ENCODE assay signal across 8 mouse cellular contexts in the genomic region with DNA sequence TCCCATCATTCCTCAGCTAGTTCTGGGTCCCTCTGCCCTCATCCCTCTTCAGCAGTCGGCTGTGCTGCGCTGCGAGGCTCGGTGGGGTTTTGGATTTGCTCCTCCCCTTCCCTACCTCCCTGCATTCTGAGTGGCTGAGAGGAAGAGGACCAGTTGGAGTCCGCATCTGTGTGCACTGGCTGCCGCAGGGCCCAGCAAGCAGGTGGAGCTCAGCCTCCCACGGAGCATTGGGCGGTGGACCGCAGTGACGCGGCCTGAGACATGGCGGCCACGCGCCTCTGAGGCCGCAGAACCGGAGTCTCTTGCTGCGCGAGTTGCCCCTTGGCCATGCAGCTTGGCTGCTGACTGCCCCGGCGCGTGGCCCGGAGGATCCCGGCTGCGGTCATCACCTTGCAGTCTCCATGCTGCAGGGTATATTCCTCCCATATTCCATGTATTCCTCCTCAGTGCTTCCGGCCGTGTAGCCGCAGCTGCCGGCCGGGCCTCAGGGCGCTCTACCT. TPM values are rescaled to one million over a fixed set of nuclear protein-coding genes. Genes with fewer than 3 reads are reported as not detected.
DNase-seq lines count a peak whose midpoint lies in the region; ATAC-seq and TF ChIP-seq lines count a peak whose summit lies in the region.

A gene (plus strand): TSS at position 54 of the 500 bp plus-strand sequence.

- peak; percentile 74 for TF ChIP-seq POLR2A in embryonic fibroblast, embryonic 13.5 days (IDR thresholded peaks at IDR 0.05; ENCODE audit: low read depth, low read length)

- under 1% methylated on average over 30 of the region's 30 CpGs for WGBS in heart, embryonic 10.5 days
- WGBS in kidney, embryonic 15.5 days = under 1% methylated on average over 30 of the region's 30 CpGs
- WGBS in limb, embryonic 15.5 days = under 1% methylated on average over 30 of the region's 30 CpGs
- 1% methylated on average over 30 of the region's 30 CpGs for WGBS in midbrain, postnatal 0 days

- ATAC-seq in kidney, embryonic 15.5 days (replicated peaks; ENCODE audit: low FRiP score) = peak; percentile 100
- peak; percentile 91 for ATAC-seq in limb, embryonic 15.5 days (ENCODE audit: insufficient number of reproducible peaks, low FRiP score, low TSS enrichment, low read depth)
- ATAC-seq in midbrain, postnatal 0 days (ENCODE audit: low FRiP score) = peak; percentile 99

- no peaks in the 10 kb centered on the region for H3K9me3 ChIP-seq in heart, embryonic 10.5 days
- H3K9me3 ChIP-seq in kidney, embryonic 15.5 days (replicated peaks) = no peaks in the 10 kb centered on the region
- H3K9me3 ChIP-seq in limb, embryonic 15.5 days = no peaks in the 10 kb centered on the region
- H3K9me3 ChIP-seq in midbrain, postnatal 0 days (ENCODE audit: low read length) = no peaks in the 10 kb centered on the region

- no peak within 1 kb of the TSS for H3K27ac ChIP-seq in embryonic fibroblast, embryonic 13.5 days (ENCODE audit: insufficient read depth, low read length)
- peak within 1 kb of the TSS; percentile 89 for H3K27ac ChIP-seq in heart, embryonic 10.5 days
- peak within 1 kb of the TSS; percentile 61 for H3K27ac ChIP-seq in kidney, embryonic 15.5 days
- no peak within 1 kb of the TSS; the same call in 1 of the 2 replicates for H3K27ac ChIP-seq in limb, embryonic 15.5 days
- H3K27ac ChIP-seq in midbrain, postnatal 0 days (ENCODE audit: low read depth, low read length) = peak within 1 kb of the TSS; percentile 96

- no peak for TF ChIP-seq CTCF in embryonic fibroblast, embryonic 13.5 days (IDR thresholded peaks at IDR 0.05; ENCODE audit: borderline replicate concordance, insufficient read depth, low read length)
- peak; percentile 32; the same call in 1 of the 2 replicates for TF ChIP-seq CTCF in midbrain, postnatal 0 days (IDR thresholded peaks at IDR 0.05)

- no peaks in the 10 kb centered on the region for H3K36me3 ChIP-seq in heart, embryonic 10.5 days
- H3K36me3 ChIP-seq in kidney, embryonic 15.5 days = no peaks in the 10 kb centered on the region
- H3K36me3 ChIP-seq in limb, embryonic 15.5 days = no peaks in the 10 kb centered on the region
- no peaks in the 10 kb centered on the region for H3K36me3 ChIP-seq in midbrain, postnatal 0 days (ENCODE audit: insufficient read depth, low read length)

- peak within 1 kb of the TSS; percentile 55 for H3K4me3 ChIP-seq in embryonic fibroblast, embryonic 13.5 days (ENCODE audit: insufficient read depth, low read length)
- H3K4me3 ChIP-seq in heart, embryonic 10.5 days = peak within 1 kb of the TSS; percentile 79
- H3K4me3 ChIP-seq in kidney, embryonic 15.5 days (replicated peaks) = peak within 1 kb of the TSS; percentile 64
- peak within 1 kb of the TSS; percentile 62 for H3K4me3 ChIP-seq in limb, embryonic 15.5 days
- H3K4me3 ChIP-seq in midbrain, postnatal 0 days (ENCODE audit: low read depth, low read length) = peak within 1 kb of the TSS; percentile 79

- H3K9ac ChIP-seq in kidney, embryonic 15.5 days = peak within 1 kb of the TSS; percentile 56
- peak within 1 kb of the TSS; percentile 39; the same call in 1 of the 2 replicates for H3K9ac ChIP-seq in limb, embryonic 15.5 days
- H3K9ac ChIP-seq in midbrain, postnatal 0 days (replicated peaks; ENCODE audit: low read length, poor library complexity, severe bottlenecking) = peak within 1 kb of the TSS; percentile 91

- H3K27me3 ChIP-seq in heart, embryonic 10.5 days (ENCODE audit: insufficient read depth, poor library complexity, severe bottlenecking) = no peaks in the 10 kb centered on the region
- H3K27me3 ChIP-seq in kidney, embryonic 15.5 days = no peaks in the 10 kb centered on the region
- no peaks in the 10 kb centered on the region for H3K27me3 ChIP-seq in limb, embryonic 15.5 days
- no peaks in the 10 kb centered on the region for H3K27me3 ChIP-seq in midbrain, postnatal 0 days (ENCODE audit: insufficient read depth, low read length)

- 0 out of 2 replicates have a peak, but pooled peaks cover 2% of the 10 kb centered on the region for H3K4me1 ChIP-seq in embryonic fibroblast, embryonic 13.5 days (ENCODE audit: control insufficient read depth, insufficient read depth, low read length)
- H3K4me1 ChIP-seq in heart, embryonic 10.5 days = peaks cover 12% of the 10 kb centered on the region
- peaks cover 13% of the 10 kb centered on the region for H3K4me1 ChIP-seq in kidney, embryonic 15.5 days
- H3K4me1 ChIP-seq in limb, embryonic 15.5 days = peaks cover 6% of the 10 kb centered on the region; the same call in 1 of the 2 replicates
- no peaks in the 10 kb centered on the region for H3K4me1 ChIP-seq in midbrain, postnatal 0 days (ENCODE audit: insufficient read depth, low read length)

- H3K4me2 ChIP-seq in kidney, embryonic 15.5 days = peak within 1 kb of the TSS; percentile 77
- peak within 1 kb of the TSS; percentile 93 for H3K4me2 ChIP-seq in limb, embryonic 15.5 days
- peak within 1 kb of the TSS; percentile 65 for H3K4me2 ChIP-seq in midbrain, postnatal 0 days (ENCODE audit: low read depth, low read length, poor library complexity, severe bottlenecking)

- DNase-seq in A20 (ENCODE audit: low read depth, low spot score) = peak; percentile 87
- DNase-seq in brain, adult 2 months (ENCODE audit: low read depth, low spot score) = peak; percentile 99
- peak; percentile 92 for DNase-seq in heart, embryonic 10.5 days (ENCODE audit: low spot score)
- peak; percentile 94 for DNase-seq in midbrain, postnatal 0 days (ENCODE audit: low spot score)
- DNase-seq in spleen, postnatal 36 days (ENCODE audit: low spot score in 2 of 2) = peak; percentile 31 to 47

RNA-seq across cellular contexts. Expression of the gene that starts here (rescaled TPM):
- 2.9 and 3.3 TPM in 2 replicates for polyA plus RNA-seq in embryonic fibroblast, embryonic 13.5 days (2011; ENCODE audit: insufficient read length, low read depth, missing spikeins)
- polyA plus RNA-seq in heart, embryonic 10.5 days (2016; fragmentation: Nextera tagmentation; extraction: Ambion mirVana) = 8.3 and 8.4 TPM in 2 replicates
- polyA plus RNA-seq in kidney, embryonic 15.5 days (2015; fragmentation: Nextera tagmentation; extraction: Ambion mirVana) = 11.4 and 11.5 TPM in 2 replicates
- polyA plus RNA-seq in limb, embryonic 15.5 days (2015; fragmentation: Nextera tagmentation; extraction: Ambion mirVana) = 2.7 and 3.1 TPM in 2 replicates
- total RNA-seq in midbrain, postnatal 0 days (2014; rRNA removed) = 41.5 and 64.0 TPM in 2 replicates
- 35.4 and 40.4 TPM in 2 replicates for polyA plus RNA-seq in midbrain, postnatal 0 days (2015; fragmentation: Nextera tagmentation; extraction: Ambion mirVana)

Comparison
In these comparisons a context has a peak if more than half of its experiments do, and no peak if none do; other contexts are left out.
1. DNase-seq: peak in every context shown above with its lines; median percentile 99 in brain, adult 2 months; 94 in midbrain, postnatal 0 days; 92 in heart, embryonic 10.5 days; 87 in A20; 39 in spleen, postnatal 36 days.
2. H3K27ac ChIP-seq: peak in heart, embryonic 10.5 days (single experiment), kidney, embryonic 15.5 days (single experiment) and midbrain, postnatal 0 days (single experiment); none in embryonic fibroblast, embryonic 13.5 days (single experiment) and limb, embryonic 15.5 days (single experiment).
3. H3K9ac ChIP-seq: peak in every context shown above with its lines; median percentile 91 in midbrain, postnatal 0 days; 56 in kidney, embryonic 15.5 days; 39 in limb, embryonic 15.5 days.
4. Peak in every context shown above with its lines, with median percentiles within 50 percentile points of each other: H3K4me3 ChIP-seq, ATAC-seq and H3K4me2 ChIP-seq.